Mouse (Mus musculus) stomach, adult 2 months (tissue): ENCODE measurements around the gene Gm10424. TPM values are rescaled to one million over a fixed set of nuclear protein-coding genes. Genes with fewer than 3 reads are reported as not detected.

Source experiments
- polyA plus RNA-seq: library from polyadenylated mRNA; depleted of rRNA; stranded (reverse); fragments of >200 nt; gene quantifications from 2 replicates; pipeline ENCODE4 v1.2.3, GENCODE M21; 2012; rRNA removed

Gene Gm10424
- polyA plus RNA-seq: not detected in 2 replicates

GRCm38 (mm10) chr5:95272668-95273067, at the start of gene Gm10424:
Gm10424 (minus strand) TSS chr5:95272768.

GRCm38 (mm10) chr5:95305611-95306010, 33.0 kb upstream of the Gm10424 start, which contains the start of gene Gm3259:
Gm3259 (plus strand) TSS chr5:95305911.

Other genes starting within 250 kb of the Gm10424 start
- not detected in 2 replicates for gene Gm7942, start 165.8 kb downstream of the Gm10424 start, polyA plus RNA-seq
- gene Gm16513, start 90.1 kb downstream of the Gm10424 start, polyA plus RNA-seq: not detected in 2 replicates
- not detected in 2 replicates for gene Gm3259, start 33.1 kb upstream of the Gm10424 start, polyA plus RNA-seq
- gene D5Ertd577e, start 184.0 kb upstream of the Gm10424 start, polyA plus RNA-seq: not detected in 2 replicates
- gene Gm3286, start 238.0 kb upstream of the Gm10424 start, polyA plus RNA-seq: not detected in 2 replicates